Mouse (Mus musculus) lung, postnatal 0 days (tissue): ENCODE measurements around the gene Vps39. TPM values are rescaled to one million over a fixed set of nuclear protein-coding genes. Genes with fewer than 3 reads are reported as not detected.

Experiments
- ATAC-seq: fragments of 200-750 bp; cut with Nextera tagmentation; 2 replicates; pipeline ENCODE4 v1.8.0; 2017; ENCODE audit warnings: moderate library complexity
- DNase-seq: peaks from one replicate; pipeline ENCODE4 v3.0.0-alpha.2; 2016; ENCODE audit warnings: low spot score
- H3K27ac ChIP-seq: fragments of 300-500 bp; sonication (generic); 2 replicates; pipeline ENCODE4 v1.5.1; 2014; ENCODE audit warnings: antibody characterized with exemption, mild to moderate bottlenecking, low read length, mixed read lengths
- H3K27me3 ChIP-seq: fragments of 300-500 bp; sonication (generic); replicated peaks from 2 replicates; pipeline ENCODE4 v1.6.1; 2014; ENCODE audit warnings: low read length, mixed read lengths; ENCODE audit not compliant: insufficient read depth
- H3K36me3 ChIP-seq: fragments of 300-500 bp; sonication (generic); 2 replicates; pipeline ENCODE4 v1.6.1; 2014; ENCODE audit warnings: low read length, mixed read lengths; ENCODE audit not compliant: insufficient read depth
- H3K4me1 ChIP-seq: fragments of 300-500 bp; sonication (generic); 2 replicates; pipeline ENCODE4 v1.6.1; 2014; ENCODE audit warnings: antibody characterized with exemption, low read depth, low read length, mixed read lengths; ENCODE audit not compliant: insufficient read depth
- H3K4me2 ChIP-seq: fragments of 300-500 bp; sonication (generic); replicated peaks from 2 replicates; pipeline ENCODE4 v1.6.1; 2014; ENCODE audit warnings: low read depth, mild to moderate bottlenecking, low read length, moderate library complexity, mixed read lengths
- H3K4me3 ChIP-seq: fragments of 300-500 bp; sonication (generic); 2 replicates; pipeline ENCODE4 v1.5.1; 2014; ENCODE audit warnings: low read depth, low read length
- H3K9ac ChIP-seq: fragments of 300-500 bp; sonication (generic); replicated peaks from 2 replicates; pipeline ENCODE4 v1.6.1; 2014; ENCODE audit warnings: low read depth, mild to moderate bottlenecking
- H3K9me3 ChIP-seq: fragments of 300-500 bp; sonication (generic); 2 replicates; pipeline ENCODE4 v1.6.1; 2016; ENCODE audit warnings: low read length, mixed read lengths
- CTCF ChIP-seq: IDR thresholded peaks from 2 replicates; pipeline ENCODE4 v1.5.1; 2016; ENCODE audit warnings: antibody characterized with exemption, mild to moderate bottlenecking
- EP300 ChIP-seq: IDR thresholded peaks from 2 replicates; pipeline ENCODE4 v1.6.1; 2016; ENCODE audit warnings: antibody characterized with exemption, mild to moderate bottlenecking, control low read depth
- WGBS: fragments of 180-500 bp; shearing (Covaris S2); extraction: QIAGEN DNeasy Blood & Tissue Kit; methylation state at CpG from one replicate; pipeline ENCODE4 v1.1.7; 2014; 5-methylcytosine and 5-hydroxymethylcytosine counted together
- polyA plus RNA-seq: library from polyadenylated mRNA; unstranded; fragments of >200 nt; fragmentation: Nextera tagmentation; extraction: Ambion mirVana; gene quantifications from 2 replicates; pipeline ENCODE4 v1.2.1, GENCODE M21; 2015

Vps39 gene
- polyA plus RNA-seq, 1 experiment from 2014 or later, result 15.2 TPM

DNA sequence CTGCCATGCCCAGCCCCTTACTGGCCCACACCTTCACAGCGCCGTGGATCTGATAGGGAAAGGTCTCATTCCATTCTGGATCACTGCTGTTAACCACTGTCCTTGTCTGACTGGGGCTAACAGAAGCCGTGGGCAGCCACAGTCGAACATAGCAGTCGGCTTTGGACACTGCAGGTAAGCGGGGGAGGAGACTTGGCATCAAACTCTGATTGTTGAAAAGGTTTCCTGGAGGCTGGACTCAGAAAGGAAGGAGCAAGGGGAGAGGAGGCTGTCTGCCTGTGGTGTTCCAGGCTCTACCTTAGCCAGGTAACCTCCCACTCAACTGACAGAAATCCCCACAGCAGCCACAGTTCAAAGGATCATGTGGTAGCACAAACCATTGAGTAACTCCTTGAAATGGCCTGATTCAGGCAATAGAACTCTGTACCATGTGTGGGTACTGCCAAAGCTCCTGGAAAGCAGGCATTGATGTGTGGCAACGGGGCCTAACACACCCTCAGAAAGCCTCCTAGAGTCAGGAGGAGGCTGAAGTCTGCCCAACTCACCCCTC, 40.6 kb downstream of the Vps39 start:
- H3K36me3 ChIP-seq, result 0 out of 2 replicates have a peak, but pooled peaks cover under 1% of the 10 kb centered on the region
- H3K4me3 ChIP-seq, result no peak overlapping the region
- no peaks in the 10 kb centered on the region for H3K27me3 ChIP-seq
- 66% methylated on average over 7 of the region's 7 CpGs for WGBS
- peak; percentile 24; the same call in 1 of the 2 replicates for ATAC-seq
- no peaks in the 10 kb centered on the region for H3K4me1 ChIP-seq
- no peak overlapping the region for H3K9ac ChIP-seq
- TF ChIP-seq EP300, result no peak
- no peak for TF ChIP-seq CTCF
- peak; percentile 47 for DNase-seq
- H3K9me3 ChIP-seq, result no peaks in the 10 kb centered on the region
- no peak overlapping the region for H3K27ac ChIP-seq
- H3K4me2 ChIP-seq, result no peak overlapping the region

DNA sequence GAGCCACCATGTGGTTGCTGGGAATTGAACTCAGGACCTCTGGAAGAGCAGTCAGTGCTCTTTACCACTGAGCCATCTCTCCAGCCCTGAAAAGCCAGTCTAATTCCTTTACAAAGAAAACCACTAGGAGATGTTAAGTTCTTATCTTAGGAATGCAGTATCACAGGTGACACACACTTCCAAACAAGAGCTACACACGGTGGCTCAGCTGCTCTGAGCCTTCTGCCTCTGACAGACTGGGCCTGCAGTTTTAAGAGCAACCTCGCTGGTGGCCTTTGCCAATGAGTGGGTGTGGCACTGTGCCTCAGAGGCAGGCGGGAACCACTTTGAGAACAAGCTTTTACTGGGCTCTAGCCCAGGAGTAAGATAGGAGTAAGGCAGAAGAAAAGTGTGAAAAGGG, 48.8 kb downstream of the Vps39 start:
- H3K9ac ChIP-seq, result no peak overlapping the region

DNA sequence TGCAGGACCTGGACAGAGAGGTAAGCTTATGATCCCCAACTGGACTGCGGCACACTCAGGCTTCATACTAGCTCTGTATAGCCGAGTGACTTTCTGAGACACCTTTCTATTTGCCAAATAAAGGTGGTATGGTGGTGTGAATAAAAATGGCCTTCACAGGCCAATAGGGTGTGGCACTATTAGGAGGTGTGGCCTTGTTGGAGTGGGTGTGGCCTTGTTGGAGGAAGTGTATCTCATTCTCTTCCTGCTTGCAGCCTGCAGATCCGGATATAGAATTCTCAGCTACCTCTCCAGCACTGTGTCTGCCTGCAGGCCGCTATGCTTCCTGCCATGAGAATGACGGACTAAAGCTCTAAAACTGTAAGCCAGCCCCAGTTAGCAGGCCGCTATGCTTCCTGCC, 51.9 kb downstream of the Vps39 start:
- Histone ChIP-seq H3K4me1 (no peaks in the 10 kb centered on the region), H3K9ac (no peak overlapping the region), H3K27ac (no peak overlapping the region), H3K36me3 (no peaks in the 10 kb centered on the region), H3K27me3 (no peaks in the 10 kb centered on the region), H3K9me3 (no peaks in the 10 kb centered on the region), H3K4me2 (no peak overlapping the region), H3K4me3 (no peak overlapping the region)
- DNase-seq (no peak), ATAC-seq (no peak)
- WGBS, result 90% methylated on average over 6 of the region's 6 CpGs
- TF ChIP-seq CTCF (no peak), EP300 (no peak)

More for the DNA sequence above, 48.8 kb downstream of the Vps39 start:
- no peak overlapping the region for H3K27ac ChIP-seq
- DNase-seq, result peak; percentile 15
- no peak overlapping the region for H3K4me3 ChIP-seq
- H3K9me3 ChIP-seq, result no peaks in the 10 kb centered on the region
- H3K4me1 ChIP-seq, result no peaks in the 10 kb centered on the region
- H3K27me3 ChIP-seq, result no peaks in the 10 kb centered on the region
- WGBS, result 20% methylated on average over 3 of the region's 3 CpGs
- H3K36me3 ChIP-seq, result no peaks in the 10 kb centered on the region
- TF ChIP-seq CTCF (no peak), EP300 (no peak)
- ATAC-seq, result peak; percentile 23; the same call in 1 of the 2 replicates
- no peak overlapping the region for H3K4me2 ChIP-seq

DNA sequence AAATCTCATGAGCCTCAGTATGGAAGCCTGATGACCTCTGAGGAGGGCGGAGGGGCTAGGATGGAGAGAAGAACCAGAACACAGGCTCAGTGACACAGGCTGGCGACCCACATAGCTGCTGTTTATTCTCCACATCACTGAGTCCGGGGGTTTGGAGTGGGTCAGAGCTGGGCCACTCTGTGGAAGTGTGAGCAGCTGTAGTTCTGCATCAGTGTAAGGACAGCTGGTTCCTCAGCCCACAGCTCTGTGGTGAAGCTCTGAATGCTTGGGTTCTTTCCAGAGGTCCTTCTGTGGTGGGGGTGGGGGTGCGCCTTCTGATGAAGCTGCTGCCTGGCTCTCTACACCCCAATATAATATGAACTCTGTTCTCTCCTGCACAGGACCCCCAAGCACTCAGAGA, 53.1 kb downstream of the Vps39 start:
- ATAC-seq (no peak), DNase-seq (no peak)
- Histone ChIP-seq H3K27ac (no peak overlapping the region), H3K9ac (no peak overlapping the region), H3K36me3 (no peaks in the 10 kb centered on the region), H3K9me3 (no peaks in the 10 kb centered on the region), H3K4me3 (no peak overlapping the region), H3K4me2 (no peak overlapping the region), H3K27me3 (no peaks in the 10 kb centered on the region), H3K4me1 (no peaks in the 10 kb centered on the region)
- 65% methylated on average over 4 of the region's 4 CpGs for WGBS
- TF ChIP-seq EP300, result no peak
- TF ChIP-seq CTCF, result no peak

DNA sequence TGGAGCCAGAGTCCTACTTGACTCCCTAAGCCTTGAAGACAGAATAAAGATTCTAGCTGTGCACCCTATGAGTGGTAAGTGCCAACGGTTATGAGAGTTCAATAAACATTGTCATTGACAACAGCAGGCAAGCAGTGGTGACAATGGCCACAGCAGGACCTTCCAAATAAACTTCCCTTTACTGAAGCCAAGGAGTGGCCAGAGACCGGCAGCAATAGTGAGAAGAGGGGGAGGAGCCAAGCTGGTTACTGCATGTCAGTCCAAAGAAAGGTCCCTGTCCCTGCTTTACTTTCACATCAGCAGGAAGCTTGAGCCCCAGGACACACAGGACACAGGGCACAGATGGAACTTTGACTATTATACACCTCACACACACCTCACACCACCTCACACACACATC, 56.8 kb downstream of the Vps39 start:
- 10% methylated on average over 2 of the region's 2 CpGs for WGBS
- no peak overlapping the region for H3K4me2 ChIP-seq
- H3K27me3 ChIP-seq, result no peaks in the 10 kb centered on the region

DNA sequence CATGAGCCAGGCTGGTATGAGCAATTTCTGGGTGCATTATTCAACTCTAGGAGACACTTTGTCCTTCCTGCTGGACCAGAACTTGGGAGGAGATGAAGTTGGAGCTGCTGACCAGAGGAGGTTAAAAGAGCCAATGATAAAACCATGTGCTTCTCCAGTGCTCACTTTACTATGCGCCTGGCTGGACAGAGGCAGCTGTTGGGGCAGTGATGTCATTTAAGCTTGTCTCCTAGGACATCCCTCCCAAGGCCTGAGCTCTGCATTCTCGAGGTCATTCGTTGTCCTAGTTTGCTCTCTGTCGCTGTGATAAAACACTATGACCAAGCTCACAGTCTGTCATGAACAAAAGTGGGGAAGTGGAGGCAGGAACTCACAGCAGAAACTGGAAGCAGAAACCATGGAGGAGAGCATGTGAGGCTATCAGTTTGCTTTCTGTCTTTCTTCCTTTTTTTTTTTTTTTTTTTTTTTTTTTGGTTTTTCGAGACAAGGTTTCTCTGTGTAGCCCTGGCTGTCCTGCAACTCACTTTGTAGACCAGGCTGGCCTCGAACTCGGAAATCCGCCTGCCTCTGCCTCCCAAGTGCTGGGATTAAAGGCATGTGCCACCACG, 61.4 kb downstream of the Vps39 start:
- Histone ChIP-seq H3K27me3 (no peaks in the 10 kb centered on the region), H3K27ac (no peak overlapping the region), H3K4me2 (no peak overlapping the region), H3K36me3 (no peaks in the 10 kb centered on the region), H3K9me3 (no peaks in the 10 kb centered on the region), H3K4me1 (no peaks in the 10 kb centered on the region), H3K9ac (no peak overlapping the region), H3K4me3 (no peak overlapping the region)
- DNase-seq, result no peak
- 75% methylated on average over 8 of the region's 9 CpGs for WGBS
- ATAC-seq, result no peak
- no peak for TF ChIP-seq CTCF
- TF ChIP-seq EP300, result no peak

More for the DNA sequence above, 56.8 kb downstream of the Vps39 start:
- no peak overlapping the region for H3K4me3 ChIP-seq
- TF ChIP-seq CTCF, result no peak
- no peak for TF ChIP-seq EP300
- H3K36me3 ChIP-seq, result no peaks in the 10 kb centered on the region
- H3K9me3 ChIP-seq, result no peaks in the 10 kb centered on the region
- DNase-seq (no peak), ATAC-seq (no peak)
- H3K9ac ChIP-seq, result no peak overlapping the region
- H3K27ac ChIP-seq, result no peak overlapping the region
- H3K4me1 ChIP-seq, result no peaks in the 10 kb centered on the region
